Mouse (Mus musculus) small intestine, adult 2 months (tissue): ENCODE measurements around the gene Tecpr1. TPM values are rescaled to one million over a fixed set of nuclear protein-coding genes. Genes with fewer than 3 reads are reported as not detected.

Source experiments
- H3K27ac ChIP-seq: fragments of 200-500 bp; 2 replicates; pipeline ENCODE4 v1.5.1; 2012; ENCODE audit warnings: low read depth, low read length, control low read depth, inconsistent platforms; ENCODE audit not compliant: insufficient read depth
- H3K27me3 ChIP-seq: fragments of 200-500 bp; 2 replicates; pipeline ENCODE4 v1.6.1; 2012; ENCODE audit warnings: mild to moderate bottlenecking, moderate library complexity, low read length, inconsistent platforms; ENCODE audit not compliant: control insufficient read depth, insufficient read depth
- H3K36me3 ChIP-seq: fragments of 200-500 bp; 2 replicates; pipeline ENCODE4 v1.6.1; 2012; ENCODE audit warnings: mild to moderate bottlenecking, low read length, control low read depth, inconsistent platforms; ENCODE audit not compliant: control insufficient read depth, insufficient read depth
- H3K4me1 ChIP-seq: fragments of 200-500 bp; 2 replicates; pipeline ENCODE4 v1.6.1; 2012; ENCODE audit warnings: low read length, inconsistent platforms, mixed read lengths; ENCODE audit not compliant: control insufficient read depth, insufficient read depth, insufficient read length
- H3K4me3 ChIP-seq: fragments of 200-500 bp; 2 replicates; pipeline ENCODE4 v1.5.1; 2012; ENCODE audit warnings: low read depth, mild to moderate bottlenecking, control low read depth, inconsistent platforms, low read length, moderate library complexity
- CTCF ChIP-seq: fragments of 200-500 bp; IDR thresholded peaks from 2 replicates; pipeline ENCODE4 v1.5.1; 2012; ENCODE audit warnings: low read depth, mild to moderate bottlenecking, control low read depth, inconsistent platforms, low read length, moderate library complexity, mixed read lengths; ENCODE audit not compliant: insufficient replicate concordance, insufficient read length; ENCODE audit errors: extremely low read depth
- POLR2A ChIP-seq: fragments of 200-500 bp; IDR thresholded peaks from 2 replicates; pipeline ENCODE4 v1.6.1; 2012; ENCODE audit warnings: low read depth, mild to moderate bottlenecking, control low read depth, inconsistent platforms, low read length, moderate library complexity
- WGBS: fragments of 180-500 bp; shearing (Covaris S2); methylation state at CpG from one replicate; pipeline ENCODE4 v1.1.7; 2018; 5-methylcytosine and 5-hydroxymethylcytosine counted together
- polyA plus RNA-seq: library from polyadenylated mRNA; depleted of rRNA; stranded (reverse); fragments of >200 nt; gene quantifications from 2 replicates; pipeline ENCODE4 v1.2.3, GENCODE M21; 2012

Tecpr1 gene
- polyA plus RNA-seq, 1 experiment, result 29.7 TPM

DNA sequence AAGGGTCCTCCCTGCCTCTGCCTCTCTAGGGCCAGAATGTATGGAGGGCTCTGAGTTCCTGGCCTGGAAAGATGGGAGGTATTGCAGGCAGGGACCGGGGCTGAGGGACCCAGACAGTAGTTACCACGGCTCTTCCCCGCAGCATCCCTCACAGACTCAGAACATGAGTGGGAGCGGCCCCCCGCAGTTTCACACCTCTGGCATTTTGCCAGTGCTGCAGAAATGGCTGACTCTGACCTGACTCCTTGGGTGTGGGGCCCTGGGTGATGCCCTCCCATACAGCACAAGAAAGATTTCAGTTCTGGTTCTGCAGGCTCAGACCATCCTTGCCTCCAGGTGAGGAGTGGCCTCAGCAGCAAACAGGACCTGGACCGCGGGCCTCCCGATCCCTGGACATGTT lies 27.8 kb downstream of the Tecpr1 start:
- Histone ChIP-seq H3K27me3 (no peaks in the 10 kb centered on the region), H3K36me3 (peaks cover 3% of the 10 kb centered on the region; the same call in 1 of the 2 replicates), H3K27ac (no peak overlapping the region), H3K4me1 (no peaks in the 10 kb centered on the region), H3K4me3 (no peak overlapping the region)
- TF ChIP-seq POLR2A (no peak), CTCF (no peak)
- 83% methylated on average over 8 of the region's 8 CpGs for WGBS

DNA sequence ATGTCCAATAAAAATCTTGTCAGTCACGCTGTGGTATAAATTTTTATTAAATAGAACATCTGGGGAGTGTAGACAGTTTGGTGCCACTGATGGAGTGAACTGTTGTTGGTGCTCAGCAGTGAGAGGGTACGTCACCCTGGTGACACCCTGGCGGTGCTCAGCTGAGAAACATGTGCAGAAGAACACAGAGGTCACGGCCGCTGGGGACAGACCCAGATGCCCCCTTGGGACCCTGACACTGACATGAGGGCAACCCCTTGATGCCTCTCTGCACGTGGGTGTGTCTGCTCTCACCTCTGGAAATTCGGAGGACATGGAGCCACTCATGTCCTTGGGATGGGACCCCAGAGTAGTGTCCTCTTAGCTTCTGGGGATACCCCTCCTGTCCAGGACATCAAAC lies 29.0 kb downstream of the Tecpr1 start:
- H3K4me1 ChIP-seq, result 0 out of 2 replicates have a peak, but pooled peaks cover 3% of the 10 kb centered on the region
- H3K27me3 ChIP-seq, result no peaks in the 10 kb centered on the region
- no peak overlapping the region for H3K4me3 ChIP-seq
- WGBS, result 83% methylated on average over 7 of the region's 7 CpGs
- no peak overlapping the region for H3K27ac ChIP-seq
- H3K36me3 ChIP-seq, result peaks cover 1% of the 10 kb centered on the region; the same call in 1 of the 2 replicates
- TF ChIP-seq CTCF (no peak), POLR2A (no peak)

DNA sequence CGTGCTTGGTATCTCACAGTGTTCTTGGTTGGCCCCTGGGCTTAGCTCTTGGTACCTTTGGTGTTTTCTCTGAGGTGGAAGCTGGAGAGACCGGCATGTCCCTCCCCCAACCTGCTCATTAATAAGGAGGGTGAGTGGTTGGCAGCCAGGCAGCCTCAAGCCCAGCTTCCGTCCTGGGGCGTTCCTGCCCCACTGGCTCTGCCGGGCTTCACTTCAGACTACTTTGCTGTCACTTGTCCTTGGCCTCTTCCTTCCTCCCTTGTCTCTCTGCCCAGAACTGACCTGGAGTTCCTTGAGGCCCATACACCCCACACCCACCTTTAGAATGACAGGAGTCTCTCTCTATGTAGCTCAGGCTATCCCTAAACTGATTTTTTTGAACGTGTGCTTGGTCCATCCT lies 30.7 kb downstream of the Tecpr1 start:
- WGBS, result 77% methylated on average over 6 of the region's 6 CpGs
- H3K4me1 ChIP-seq, result peaks cover 6% of the 10 kb centered on the region; the same call in 1 of the 2 replicates
- H3K36me3 ChIP-seq, result peaks cover 3% of the 10 kb centered on the region; the same call in 1 of the 2 replicates
- TF ChIP-seq POLR2A (no peak), CTCF (no peak)
- peak overlapping the region; percentile 2; the same call in 1 of the 2 replicates for H3K4me3 ChIP-seq
- H3K27me3 ChIP-seq, result no peaks in the 10 kb centered on the region
- H3K27ac ChIP-seq, result no peak overlapping the region

DNA sequence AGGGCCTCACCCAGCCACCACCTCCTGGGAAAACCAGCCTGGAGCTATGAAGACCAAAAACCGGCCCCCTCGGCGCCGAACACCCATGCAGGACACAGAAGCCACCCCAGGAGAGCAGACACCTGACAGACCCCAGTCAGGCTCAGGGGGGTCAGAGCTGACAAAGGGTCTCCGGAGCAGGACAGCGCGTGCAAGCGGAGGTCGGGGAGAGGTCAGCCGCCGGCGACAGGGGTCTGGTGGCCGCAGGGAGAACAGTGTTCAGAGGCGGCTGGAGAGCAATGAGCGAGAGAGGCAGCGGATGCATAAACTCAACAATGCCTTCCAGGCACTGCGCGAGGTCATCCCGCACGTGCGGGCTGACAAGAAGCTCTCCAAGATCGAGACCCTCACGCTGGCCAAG lies 32.4 kb downstream of the Tecpr1 start:
- Histone ChIP-seq H3K27ac (no peak overlapping the region), H3K4me1 (peaks cover 6% of the 10 kb centered on the region; the same call in 1 of the 2 replicates), H3K27me3 (no peaks in the 10 kb centered on the region), H3K36me3 (peaks cover 7% of the 10 kb centered on the region; the same call in 1 of the 2 replicates), H3K4me3 (peak overlapping the region; percentile 46)
- TF ChIP-seq POLR2A (no peak), CTCF (no peak)
- WGBS, result 80% methylated on average over 23 of the region's 23 CpGs

DNA sequence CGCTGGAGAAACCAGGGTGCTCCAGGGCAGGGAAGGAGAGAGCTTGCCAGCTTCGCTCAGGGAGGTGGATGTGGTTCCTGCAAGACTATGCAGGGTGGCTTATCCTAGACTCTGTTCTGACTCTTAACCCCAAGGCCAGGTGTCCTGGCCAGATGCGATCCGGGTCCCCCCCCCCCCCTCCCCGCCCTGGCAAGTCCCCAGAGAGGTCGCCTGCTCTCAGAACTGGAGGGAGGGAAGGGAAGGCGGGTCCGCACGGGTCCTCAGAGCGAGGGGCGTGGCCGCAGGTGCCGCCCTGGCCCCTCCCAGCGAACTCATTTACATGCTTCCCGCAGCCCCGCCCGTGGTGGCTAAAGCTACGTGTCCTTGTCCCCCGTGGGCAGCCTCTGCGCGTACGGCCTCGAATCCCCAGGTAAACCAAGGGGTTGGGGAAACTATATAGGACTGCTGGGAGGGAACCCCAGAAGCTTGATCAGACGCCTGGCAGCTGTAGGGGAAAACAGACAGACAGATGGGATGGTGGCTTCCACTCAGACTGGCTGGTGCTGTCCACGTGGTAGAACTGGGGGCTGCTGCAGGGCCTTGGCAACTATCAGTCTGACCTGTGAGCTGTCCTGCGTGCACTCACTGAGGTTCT lies 33.3 kb downstream of the Tecpr1 start, which contains the start of gene Bhlha15:
Bhlha15 (plus strand) TSS at position 337 of the 634 bp plus-strand sequence.
- Histone ChIP-seq H3K27ac (peak within 1 kb of the TSS; percentile 26; the same call in 1 of the 2 replicates), H3K27me3 (no peaks in the 10 kb centered on the region), H3K4me1 (peaks cover 6% of the 10 kb centered on the region; the same call in 1 of the 2 replicates), H3K36me3 (peaks cover 16% of the 10 kb centered on the region), H3K4me3 (peak within 1 kb of the TSS; percentile 46)
- WGBS, result 4% methylated on average over 26 of the region's 26 CpGs
- TF ChIP-seq POLR2A (peak; percentile 10; the same call in 1 of the 2 replicates), CTCF (no peak)

DNA sequence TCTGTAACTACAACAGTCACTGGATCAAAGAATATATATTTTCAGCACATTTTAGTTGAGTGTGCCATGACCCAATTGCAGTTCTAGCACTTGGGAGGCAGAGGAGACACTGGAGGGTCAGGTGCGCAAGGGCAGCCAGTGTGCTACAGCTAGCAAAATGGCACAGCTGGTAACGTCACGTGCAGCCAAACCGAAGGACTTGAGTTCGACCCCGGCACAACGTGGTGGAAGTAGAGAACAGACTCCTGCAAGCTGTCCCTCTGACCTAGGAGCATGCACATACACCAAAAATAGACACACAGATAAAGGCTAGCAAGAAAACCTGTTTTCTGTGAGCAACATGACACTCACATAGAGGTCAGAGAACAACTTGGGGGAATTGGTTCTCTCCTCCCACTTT lies 34.1 kb downstream of the Tecpr1 start:
- WGBS, result 67% methylated on average over 7 of the region's 7 CpGs
- no peak for TF ChIP-seq POLR2A
- TF ChIP-seq CTCF, result no peak
- Histone ChIP-seq H3K4me1 (peaks cover 9% of the 10 kb centered on the region; the same call in 1 of the 2 replicates), H3K27ac (no peak overlapping the region), H3K36me3 (peaks cover 22% of the 10 kb centered on the region), H3K4me3 (no peak overlapping the region), H3K27me3 (no peaks in the 10 kb centered on the region)

DNA sequence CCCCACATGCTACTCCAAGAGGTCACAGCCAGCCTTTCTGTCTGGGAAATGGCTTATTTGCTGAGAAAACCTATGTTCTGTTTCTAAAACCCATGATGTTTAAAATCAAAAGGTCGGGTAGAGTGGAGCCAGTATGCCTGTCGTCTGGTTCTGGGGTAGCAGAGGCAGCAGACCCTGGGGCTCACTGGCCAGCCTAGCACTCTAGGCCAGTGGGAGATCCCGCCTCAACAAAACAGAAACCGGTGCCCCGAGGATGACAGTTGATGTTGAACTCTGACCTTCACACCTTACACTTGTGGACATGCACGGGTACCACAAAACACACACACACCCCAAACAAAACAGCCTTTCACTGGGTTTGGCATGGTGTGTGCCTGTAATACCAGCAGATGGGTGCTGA lies 35.0 kb downstream of the Tecpr1 start:
- H3K27me3 ChIP-seq, result no peaks in the 10 kb centered on the region
- TF ChIP-seq CTCF (no peak), POLR2A (no peak)

More for the DNA sequence above, 35.0 kb downstream of the Tecpr1 start:
- H3K4me1 ChIP-seq, result peaks cover 11% of the 10 kb centered on the region; the same call in 1 of the 2 replicates
- no peak overlapping the region for H3K27ac ChIP-seq
- peaks cover 29% of the 10 kb centered on the region for H3K36me3 ChIP-seq
- H3K4me3 ChIP-seq, result no peak overlapping the region
- 55% methylated on average over 6 of the region's 6 CpGs for WGBS
